In the genomic region with DNA sequence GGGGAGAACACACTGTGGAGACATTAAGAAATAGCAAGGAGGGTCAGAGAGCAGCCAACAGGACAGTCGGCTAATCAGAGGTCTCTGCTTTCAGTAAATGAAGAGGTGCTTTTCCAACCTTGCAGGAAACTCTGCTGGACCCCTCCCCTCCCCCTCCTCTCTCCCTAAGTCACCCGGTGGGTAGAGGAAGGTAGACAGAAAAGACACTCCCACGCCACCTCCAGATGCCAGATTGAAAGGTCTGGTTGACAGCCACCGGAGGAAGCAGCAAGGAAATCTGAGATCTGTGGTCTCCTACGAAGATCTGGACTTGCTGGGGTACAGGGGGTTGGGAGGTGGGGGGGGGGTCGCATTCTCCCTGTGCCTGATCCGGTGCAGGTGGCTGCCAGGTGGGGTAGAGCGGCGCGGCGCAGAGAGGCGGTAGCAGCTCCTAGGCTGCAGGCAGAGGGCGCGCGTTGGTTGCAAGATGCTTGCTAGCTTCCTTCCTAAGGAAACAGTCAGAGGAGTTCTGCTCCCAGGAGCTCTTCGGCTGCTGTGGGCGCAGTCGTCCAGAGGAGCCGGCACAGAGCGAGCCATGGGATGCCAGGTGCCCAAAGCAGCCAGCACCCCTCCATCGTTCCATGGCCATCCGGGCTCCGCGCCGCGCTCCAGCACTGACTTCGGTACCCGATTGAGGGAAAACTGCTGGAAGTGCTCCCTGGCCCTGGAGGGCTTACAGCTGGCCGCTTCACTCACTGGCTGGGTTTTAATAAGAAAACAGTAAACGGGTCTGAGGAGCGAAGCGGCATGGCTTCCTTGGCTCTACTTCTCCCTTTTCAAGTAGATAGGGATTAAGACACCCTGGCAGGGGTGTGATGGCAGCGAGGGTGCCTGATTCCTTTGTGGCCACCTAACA, we compare ENCODE assay signal across 8 mouse cellular contexts. TPM values are rescaled to one million over a fixed set of nuclear protein-coding genes. Genes with fewer than 3 reads are reported as not detected.
DNase-seq lines count a peak whose midpoint lies in the region; ATAC-seq and TF ChIP-seq lines count a peak whose summit lies in the region.

No protein-coding gene starts in this region.

- H3K4me1 ChIP-seq in forebrain, embryonic 16.5 days (replicated peaks; ENCODE audit: control insufficient read depth, insufficient read depth, low read length): peaks cover 6% of the 10 kb centered on the region
- no peaks in the 10 kb centered on the region for H3K4me1 ChIP-seq in liver, embryonic 14.5 days (replicated peaks; ENCODE audit: control insufficient read depth in 2 of 2, insufficient read depth in 2 of 2, low read length in 1 of 2)
- H3K4me1 ChIP-seq in neural tube, embryonic 14.5 days (ENCODE audit: control insufficient read depth, insufficient read depth, low read length): no peaks in the 10 kb centered on the region; the same call in 1 of the 2 replicates

- intact Hi-C loops in heart, postnatal 14 days (cut with DNase I): loop anchor here (5.0 kb wide), 1 partner anchor 865 kb away; no protein-coding TSS in a partner anchor

- no peaks in the 10 kb centered on the region for H3K27me3 ChIP-seq in forebrain, embryonic 16.5 days (replicated peaks; ENCODE audit: control insufficient read depth, insufficient read depth, low read length)
- peaks cover 3% of the 10 kb centered on the region; the same call in 1 of the 2 replicates for H3K27me3 ChIP-seq in liver, embryonic 14.5 days (ENCODE audit: control insufficient read depth, insufficient read depth, low read length)
- H3K27me3 ChIP-seq in neural tube, embryonic 14.5 days (ENCODE audit: control insufficient read depth, insufficient read depth, low read length): no peaks in the 10 kb centered on the region

- H3K27ac ChIP-seq in forebrain, embryonic 16.5 days (ENCODE audit: low read length): peak overlapping the region; percentile 92
- H3K27ac ChIP-seq in liver, embryonic 14.5 days: no peak overlapping the region
- H3K27ac ChIP-seq in neural tube, embryonic 14.5 days (ENCODE audit: low read depth, low read length): peak overlapping the region; percentile 74

- TF ChIP-seq EP300 in liver, embryonic 14.5 days (IDR thresholded peaks at IDR 0.05; ENCODE audit: low read depth): no peak

- TF ChIP-seq CTCF in liver, embryonic 14.5 days (IDR thresholded peaks at IDR 0.05; ENCODE audit: low read depth): peak; percentile 47

- no peaks in the 10 kb centered on the region for H3K36me3 ChIP-seq in forebrain, embryonic 16.5 days (ENCODE audit: control insufficient read depth, insufficient read depth)
- H3K36me3 ChIP-seq in liver, embryonic 14.5 days (replicated peaks; ENCODE audit: control insufficient read depth, insufficient read depth, low read depth): no peaks in the 10 kb centered on the region
- no peaks in the 10 kb centered on the region for H3K36me3 ChIP-seq in neural tube, embryonic 14.5 days (ENCODE audit: control insufficient read depth, insufficient read depth, low read length)

- peak; percentile 80 for DNase-seq in ES-CJ7 (ENCODE audit: low read depth, low spot score)
- DNase-seq in cerebellum, adult 18-20 months: peak; percentile 88 to 89
- peak; percentile 72 to 73 for DNase-seq in heart, postnatal 14 days
- DNase-seq in kidney, postnatal 36 days: peak; percentile 51 to 86
- no peak for DNase-seq in liver, embryonic 14.5 days (ENCODE audit: low read depth in 3 of 3, low spot score in 3 of 3)
- DNase-seq in urinary bladder, postnatal 4 days (ENCODE audit: low spot score in 2 of 2): peak; percentile 52 to 71

- peak overlapping the region; percentile 79 for H3K4me3 ChIP-seq in forebrain, embryonic 16.5 days (replicated peaks; ENCODE audit: low read length)
- peak overlapping the region; percentile 25 to 52; a peak in 2 of 4 replicates for H3K4me3 ChIP-seq in liver, embryonic 14.5 days (ENCODE audit: insufficient read depth in 1 of 2, low read depth in 2 of 2, low read length in 2 of 2)
- H3K4me3 ChIP-seq in neural tube, embryonic 14.5 days (ENCODE audit: low read depth, low read length): peak overlapping the region; percentile 51

- peak; percentile 95 for ATAC-seq in forebrain, embryonic 16.5 days
- no peak for ATAC-seq in liver, embryonic 14.5 days (ENCODE audit: insufficient read depth)
- ATAC-seq in neural tube, embryonic 14.5 days (ENCODE audit: low read depth): peak; percentile 95

- WGBS in forebrain, embryonic 16.5 days: 2% methylated on average over 33 of the region's 33 CpGs
- 2% methylated on average over 32 of the region's 33 CpGs for WGBS in liver, embryonic 14.5 days (ENCODE audit: insufficient replicate concordance)
- 1% methylated on average over 33 of the region's 33 CpGs for WGBS in neural tube, embryonic 14.5 days

- peak overlapping the region; percentile 74 for H3K4me2 ChIP-seq in forebrain, embryonic 16.5 days (ENCODE audit: low read length)
- peak overlapping the region; percentile 48 for H3K4me2 ChIP-seq in liver, embryonic 14.5 days (ENCODE audit: low read depth)
- H3K4me2 ChIP-seq in neural tube, embryonic 14.5 days (ENCODE audit: low read depth, low read length): peak overlapping the region; percentile 73

- H3K9me3 ChIP-seq in forebrain, embryonic 16.5 days (ENCODE audit: control insufficient read depth, low read length): no peaks in the 10 kb centered on the region
- no peaks in the 10 kb centered on the region for H3K9me3 ChIP-seq in liver, embryonic 14.5 days (ENCODE audit: control insufficient read depth, low read length)
- no peaks in the 10 kb centered on the region for H3K9me3 ChIP-seq in neural tube, embryonic 14.5 days (ENCODE audit: control insufficient read depth, low read length)

- H3K9ac ChIP-seq in forebrain, embryonic 16.5 days (replicated peaks; ENCODE audit: low read depth, low read length): peak overlapping the region; percentile 84
- no peak overlapping the region for H3K9ac ChIP-seq in liver, embryonic 14.5 days (replicated peaks)
- peak overlapping the region; percentile 59 for H3K9ac ChIP-seq in neural tube, embryonic 14.5 days (replicated peaks; ENCODE audit: low read depth, low read length)

RNA-seq across cellular contexts. Expression of a gene that starts 7.1 kb away (rescaled TPM):
- polyA plus RNA-seq in forebrain, embryonic 16.5 days (2015; fragmentation: Nextera tagmentation; extraction: Ambion mirVana): 76.8 and 84.3 TPM in 2 replicates
- 1 to 10 TPM in 1 of 2 experiments, under 1 TPM in 1; 0.96 to 1.1 TPM for total RNA-seq in heart, postnatal 14 days (2021)
- 0.21 and 0.38 TPM in 2 replicates for polyA plus RNA-seq in liver, embryonic 14.5 days (2012; rRNA removed)
- 0.58 and 0.82 TPM in 2 replicates for polyA plus RNA-seq in liver, embryonic 14.5 days (2014; fragmentation: Nextera tagmentation; extraction: Ambion mirVana)
- polyA plus RNA-seq in neural tube, embryonic 14.5 days (2014; fragmentation: Nextera tagmentation; extraction: Ambion mirVana): 17.0 and 17.6 TPM in 2 replicates

Comparison
In these comparisons a context has a peak if more than half of its experiments do, and no peak if none do; other contexts are left out.
1. DNase-seq: peak in ES-CJ7 (single experiment), cerebellum, adult 18-20 months (2 of 2), heart, postnatal 14 days (2 of 2), kidney, postnatal 36 days (2 of 2) and urinary bladder, postnatal 4 days (2 of 2); none in liver, embryonic 14.5 days (0 of 3).
2. Peak in every context shown above with its lines, with median percentiles within 50 percentile points of each other: H3K4me2 ChIP-seq and H3K4me3 ChIP-seq.